Mouse (Mus musculus): ENCODE data around the gene Ciao1. TPM values are rescaled to one million over a fixed set of nuclear protein-coding genes. Genes with fewer than 3 reads are reported as not detected.
"Not testable (repeated sequence)": the region's sequence is repeated elsewhere in the genome, so short reads cannot be mapped to it uniquely, and the experiment has no call there.

The Ciao1 gene
- polyA plus RNA-seq, 1 experiment from 2014 or later = 69.3 TPM

GRCm38 (mm10) chr2:127207547-127208451 is 39.8 kb downstream of the Ciao1 start, which contains the start of the genes 1810024B03Rik and Snrnp200:
Gene 1810024B03Rik, minus strand, starts transcription at chr2:127208280.
Gene Snrnp200, plus strand, starts transcription at chr2:127208386.
- WGBS = 11% methylated on average over 36 of the region's 36 CpGs
- peak within 1 kb of the TSS; percentile 85 for H3K9ac ChIP-seq (replicated peaks; ENCODE audit: low read depth, low read length)
- no peaks in the 10 kb centered on the region for H3K27me3 ChIP-seq (replicated peaks; ENCODE audit: control insufficient read depth, insufficient read depth, low read length)
- peak; percentile 99 for ATAC-seq
- peak within 1 kb of the TSS; percentile 93 for H3K4me2 ChIP-seq (ENCODE audit: low read length)
- H3K36me3 ChIP-seq (ENCODE audit: control insufficient read depth, insufficient read depth) = peaks cover 21% of the 10 kb centered on the region
- no peaks in the 10 kb centered on the region for H3K9me3 ChIP-seq (ENCODE audit: control insufficient read depth, low read length)
- peaks cover 11% of the 10 kb centered on the region for H3K4me1 ChIP-seq (replicated peaks; ENCODE audit: control insufficient read depth, insufficient read depth, low read length)
- H3K4me3 ChIP-seq (replicated peaks; ENCODE audit: low read length) = peak within 1 kb of the TSS; percentile 99
- H3K27ac ChIP-seq (ENCODE audit: low read length) = peak within 1 kb of the TSS; percentile 69

GRCm38 (mm10) chr2:127206916-127207315 is 40.7 kb downstream of the Ciao1 start:
- H3K4me3 ChIP-seq (replicated peaks; ENCODE audit: low read length) = no peak overlapping the region
- 100% methylated on average over 2 of the region's 2 CpGs for WGBS
- H3K36me3 ChIP-seq (ENCODE audit: control insufficient read depth, insufficient read depth) = peaks cover 13% of the 10 kb centered on the region
- H3K9ac ChIP-seq (replicated peaks; ENCODE audit: low read depth, low read length) = no peak overlapping the region
- no peak overlapping the region for H3K4me2 ChIP-seq (ENCODE audit: low read length)
- ATAC-seq = no peak
- H3K4me1 ChIP-seq (replicated peaks; ENCODE audit: control insufficient read depth, insufficient read depth, low read length) = peaks cover 11% of the 10 kb centered on the region
- no peak overlapping the region for H3K27ac ChIP-seq (ENCODE audit: low read length)
- H3K9me3 ChIP-seq (ENCODE audit: control insufficient read depth, low read length) = no peaks in the 10 kb centered on the region
- H3K27me3 ChIP-seq (replicated peaks; ENCODE audit: control insufficient read depth, insufficient read depth, low read length) = no peaks in the 10 kb centered on the region

GRCm38 (mm10) chr2:127205936-127206335 is 41.7 kb downstream of the Ciao1 start:
- H3K4me2 ChIP-seq (ENCODE audit: low read length) = not testable (repeated sequence)
- WGBS = 83% methylated on average over 4 of the region's 4 CpGs

GRCm38 (mm10) chr2:127204932-127205331 is 42.7 kb downstream of the Ciao1 start:
- Histone ChIP-seq H3K4me1 (replicated peaks; ENCODE audit: control insufficient read depth, insufficient read depth, low read length) (peaks cover 11% of the 10 kb centered on the region), H3K9ac (replicated peaks; ENCODE audit: low read depth, low read length) (no peak overlapping the region), H3K4me2 (ENCODE audit: low read length) (no peak overlapping the region), H3K36me3 (ENCODE audit: control insufficient read depth, insufficient read depth) (no peaks in the 10 kb centered on the region; the same call in 1 of the 2 replicates), H3K9me3 (ENCODE audit: control insufficient read depth, low read length) (no peaks in the 10 kb centered on the region), H3K4me3 (replicated peaks; ENCODE audit: low read length) (no peak overlapping the region), H3K27me3 (replicated peaks; ENCODE audit: control insufficient read depth, insufficient read depth, low read length) (no peaks in the 10 kb centered on the region), H3K27ac (ENCODE audit: low read length) (no peak overlapping the region)
- WGBS = 35% methylated on average over 3 of the region's 3 CpGs
- ATAC-seq = no peak

More at GRCm38 (mm10) chr2:127205936-127206335, 41.7 kb downstream of the Ciao1 start:
- not testable (repeated sequence) for H3K9me3 ChIP-seq (ENCODE audit: control insufficient read depth, low read length); H3K36me3 ChIP-seq (ENCODE audit: control insufficient read depth, insufficient read depth); H3K27ac ChIP-seq (ENCODE audit: low read length); H3K4me3 ChIP-seq (replicated peaks; ENCODE audit: low read length); H3K9ac ChIP-seq (replicated peaks; ENCODE audit: low read depth, low read length); ATAC-seq; H3K27me3 ChIP-seq (replicated peaks; ENCODE audit: control insufficient read depth, insufficient read depth, low read length)
- peaks cover 11% of the 10 kb centered on the region for H3K4me1 ChIP-seq (replicated peaks; ENCODE audit: control insufficient read depth, insufficient read depth, low read length)

Other genes with a start within 250 kb of the Ciao1 start
- gene Ap4e1, start 239.1 kb downstream of the Ciao1 start, polyA plus RNA-seq (2015; fragmentation: Nextera tagmentation; extraction: Ambion mirVana) = 11.2 and 12.0 TPM in 2 replicates
- gene Blvra, start 177.2 kb downstream of the Ciao1 start, polyA plus RNA-seq (2015; fragmentation: Nextera tagmentation; extraction: Ambion mirVana) = 30.6 and 31.0 TPM in 2 replicates
- gene Ncaph, start 113.9 kb downstream of the Ciao1 start, polyA plus RNA-seq (2015; fragmentation: Nextera tagmentation; extraction: Ambion mirVana) = 33.5 and 40.8 TPM in 2 replicates
- 16.5 and 19.1 TPM in 2 replicates for gene Itpripl1, start 104.4 kb downstream of the Ciao1 start, polyA plus RNA-seq (2015; fragmentation: Nextera tagmentation; extraction: Ambion mirVana)
- 0.98 and 1.3 TPM in 2 replicates for gene 1810024B03Rik, start 39.5 kb downstream of the Ciao1 start, polyA plus RNA-seq (2015; fragmentation: Nextera tagmentation; extraction: Ambion mirVana)
- 64.0 and 64.6 TPM in 2 replicates for gene Snrnp200, start 39.4 kb downstream of the Ciao1 start, polyA plus RNA-seq (2015; fragmentation: Nextera tagmentation; extraction: Ambion mirVana)
- gene Tmem127, start 92 bp upstream of the Ciao1 start, polyA plus RNA-seq (2015; fragmentation: Nextera tagmentation; extraction: Ambion mirVana) = 49.0 and 50.1 TPM in 2 replicates
- 98.3 and 106 TPM in 2 replicates for gene Stard7, start 22.4 kb upstream of the Ciao1 start, polyA plus RNA-seq (2015; fragmentation: Nextera tagmentation; extraction: Ambion mirVana)
- gene Dusp2, start 88.3 kb upstream of the Ciao1 start, polyA plus RNA-seq (2015; fragmentation: Nextera tagmentation; extraction: Ambion mirVana) = 6.6 and 7.7 TPM in 2 replicates
- not detected in 2 replicates for gene Astl, start 90.8 kb upstream of the Ciao1 start, polyA plus RNA-seq (2015; fragmentation: Nextera tagmentation; extraction: Ambion mirVana)
- 0.62 and 0.68 TPM in 2 replicates for gene Adra2b, start 115.4 kb upstream of the Ciao1 start, polyA plus RNA-seq (2015; fragmentation: Nextera tagmentation; extraction: Ambion mirVana)
- 0.09 and 0.13 TPM in 2 replicates for gene Gpat2, start 177.4 kb upstream of the Ciao1 start, polyA plus RNA-seq (2015; fragmentation: Nextera tagmentation; extraction: Ambion mirVana)
- gene Fahd2a, start 196.7 kb upstream of the Ciao1 start, polyA plus RNA-seq (2015; fragmentation: Nextera tagmentation; extraction: Ambion mirVana) = 26.1 and 26.8 TPM in 2 replicates

Data from forebrain, embryonic 16.5 days (tissue).